7 mouse cellular contexts compared by ENCODE assay signal in genomic region chr9:121669348-121669791, GRCm38 (mm10). TPM values are rescaled to one million over a fixed set of nuclear protein-coding genes. Genes with fewer than 3 reads are reported as not detected.
DNase-seq lines count a peak whose midpoint lies in the region; ATAC-seq and TF ChIP-seq lines count a peak whose summit lies in the region.

No protein-coding gene starts in this region.

- ATAC-seq in common myeloid progenitor, adult 5-6 weeks (replicated peaks; ENCODE audit: low read depth, poor library complexity, severe bottlenecking), result peak; percentile 58
- no peak for ATAC-seq in liver, embryonic 13.5 days (ENCODE audit: low read depth)
- ATAC-seq in stomach, postnatal 0 days (ENCODE audit: low FRiP score, low TSS enrichment), result peak; percentile 63

- TF ChIP-seq CTCF in stomach, postnatal 0 days (IDR thresholded peaks at IDR 0.05; ENCODE audit: low read depth), result peak; percentile 87

- no peaks in the 10 kb centered on the region for H3K9me3 ChIP-seq in liver, embryonic 13.5 days (replicated peaks)
- no peaks in the 10 kb centered on the region for H3K9me3 ChIP-seq in stomach, postnatal 0 days (ENCODE audit: control insufficient read depth, low read length)

- intact Hi-C loops in gastrocnemius, postnatal 36 days (cut with DNase I), result no loop called here

- peak overlapping the region; percentile 21 for H3K4me3 ChIP-seq in liver, embryonic 13.5 days (replicated peaks)
- peak overlapping the region; percentile 26 for H3K4me3 ChIP-seq in stomach, postnatal 0 days (ENCODE audit: low read depth, low read length)

- peak; percentile 62 for DNase-seq in T-cell, adult 2 months (ENCODE audit: low spot score)
- peak; percentile 43 to 58 for DNase-seq in gastrocnemius, postnatal 36 days
- DNase-seq in induced T-regulatory cell, adult 2 months (ENCODE audit: low read depth), result peak; percentile 75
- DNase-seq in liver, embryonic 13.5 days, result no peak
- peak; percentile 67 for DNase-seq in naive thymus-derived CD4-positive, alpha-beta T cell, adult 2 months (ENCODE audit: low read depth)
- DNase-seq in stomach, postnatal 0 days (ENCODE audit: low spot score), result peak; percentile 73

- WGBS in liver, embryonic 13.5 days (ENCODE audit: insufficient replicate concordance), result 1% methylated on average over 28 of the region's 28 CpGs
- 2% methylated on average over 28 of the region's 28 CpGs for WGBS in stomach, postnatal 0 days

- H3K36me3 ChIP-seq in liver, embryonic 13.5 days, result no peaks in the 10 kb centered on the region
- H3K36me3 ChIP-seq in stomach, postnatal 0 days (ENCODE audit: control insufficient read depth, insufficient read depth, low read length), result no peaks in the 10 kb centered on the region

- peaks cover 25% of the 10 kb centered on the region for H3K4me1 ChIP-seq in liver, embryonic 13.5 days (replicated peaks)
- 0 out of 2 replicates have a peak, but pooled peaks cover 2% of the 10 kb centered on the region for H3K4me1 ChIP-seq in stomach, postnatal 0 days (replicated peaks; ENCODE audit: control insufficient read depth, insufficient read depth)

- H3K4me2 ChIP-seq in liver, embryonic 13.5 days, result peak overlapping the region; percentile 50
- peak overlapping the region; percentile 47 for H3K4me2 ChIP-seq in stomach, postnatal 0 days (replicated peaks; ENCODE audit: low read depth)

- no peak overlapping the region for H3K27ac ChIP-seq in liver, embryonic 13.5 days
- H3K27ac ChIP-seq in stomach, postnatal 0 days (replicated peaks), result no peak overlapping the region

- peaks cover 55% of the 10 kb centered on the region for H3K27me3 ChIP-seq in liver, embryonic 13.5 days
- H3K27me3 ChIP-seq in stomach, postnatal 0 days (ENCODE audit: control insufficient read depth, insufficient read depth, low read length), result no peaks in the 10 kb centered on the region

- no peak for TF ChIP-seq EP300 in stomach, postnatal 0 days (optimal IDR thresholded peaks at IDR 0.05)

- H3K9ac ChIP-seq in liver, embryonic 13.5 days, result no peak overlapping the region
- H3K9ac ChIP-seq in stomach, postnatal 0 days (ENCODE audit: low read length), result peak overlapping the region; percentile 43; the same call in 1 of the 2 replicates

RNA-seq across cellular contexts. Expression of gene Vipr1, which starts 26.9 kb away (rescaled TPM):
- total RNA-seq in common myeloid progenitor, adult 5-6 weeks (2017), result 0.14 TPM in 1 of 2 replicates, not detected in the other
- total RNA-seq in gastrocnemius, postnatal 36 days (2021), result 1 to 10 TPM; 1.8 to 4.5 TPM
- polyA plus RNA-seq in liver, embryonic 13.5 days (2015; fragmentation: Nextera tagmentation; extraction: Ambion mirVana), result 0.27 and 0.29 TPM in 2 replicates
- polyA plus RNA-seq in stomach, postnatal 0 days (2015; fragmentation: Nextera tagmentation; extraction: Ambion mirVana), result 0.47 and 0.51 TPM in 2 replicates

RNA-seq across cellular contexts. Expression of gene Lyzl4, which starts 27.5 kb away (rescaled TPM):
- total RNA-seq in common myeloid progenitor, adult 5-6 weeks (2017), result not detected in 2 replicates
- total RNA-seq in gastrocnemius, postnatal 36 days (2021), result not detected
- polyA plus RNA-seq in liver, embryonic 13.5 days (2015; fragmentation: Nextera tagmentation; extraction: Ambion mirVana), result 0.14 TPM in 1 of 2 replicates, not detected in the other
- polyA plus RNA-seq in stomach, postnatal 0 days (2015; fragmentation: Nextera tagmentation; extraction: Ambion mirVana), result 0.15 and 0.21 TPM in 2 replicates

RNA-seq across cellular contexts. Expression of gene Sec22c, which starts 35.9 kb away (rescaled TPM):
- 5.5 and 13.3 TPM in 2 replicates for total RNA-seq in common myeloid progenitor, adult 5-6 weeks (2017)
- 1 to 10 TPM; 4.7 to 4.9 TPM for total RNA-seq in gastrocnemius, postnatal 36 days (2021)
- 3.7 and 3.9 TPM in 2 replicates for polyA plus RNA-seq in liver, embryonic 13.5 days (2015; fragmentation: Nextera tagmentation; extraction: Ambion mirVana)
- polyA plus RNA-seq in stomach, postnatal 0 days (2015; fragmentation: Nextera tagmentation; extraction: Ambion mirVana), result 5.0 and 6.8 TPM in 2 replicates

RNA-seq across cellular contexts. Expression of gene Ss18l2, which starts 40.8 kb away (rescaled TPM):
- total RNA-seq in common myeloid progenitor, adult 5-6 weeks (2017), result 34.1 and 34.8 TPM in 2 replicates
- 100 to 1,000 TPM in 1 of 2 experiments, 10 to 100 TPM in 1; 95.2 to 104 TPM for total RNA-seq in gastrocnemius, postnatal 36 days (2021)
- polyA plus RNA-seq in liver, embryonic 13.5 days (2015; fragmentation: Nextera tagmentation; extraction: Ambion mirVana), result 78.9 and 81.9 TPM in 2 replicates
- 106 and 119 TPM in 2 replicates for polyA plus RNA-seq in stomach, postnatal 0 days (2015; fragmentation: Nextera tagmentation; extraction: Ambion mirVana)

RNA-seq across cellular contexts. Expression of gene Nktr, which starts 49.6 kb away (rescaled TPM):
- total RNA-seq in common myeloid progenitor, adult 5-6 weeks (2017), result 100 and 118 TPM in 2 replicates
- 10 to 100 TPM; 27.4 to 31.6 TPM for total RNA-seq in gastrocnemius, postnatal 36 days (2021)
- 29.7 and 33.3 TPM in 2 replicates for polyA plus RNA-seq in liver, embryonic 13.5 days (2015; fragmentation: Nextera tagmentation; extraction: Ambion mirVana)
- polyA plus RNA-seq in stomach, postnatal 0 days (2015; fragmentation: Nextera tagmentation; extraction: Ambion mirVana), result 27.7 and 32.0 TPM in 2 replicates
